Mouse (Mus musculus) right cerebral cortex, postnatal 36 days (tissue): ENCODE measurements around the gene Smc6.

Experiments used
- DNase-seq, 2 experiments: peaks; one replicate each; pipeline ENCODE4 v3.0.0; 2022; ENCODE audit warnings: low spot score in 2 of 2, mixed read lengths in 1 of 2

Smc6 gene

DNA sequence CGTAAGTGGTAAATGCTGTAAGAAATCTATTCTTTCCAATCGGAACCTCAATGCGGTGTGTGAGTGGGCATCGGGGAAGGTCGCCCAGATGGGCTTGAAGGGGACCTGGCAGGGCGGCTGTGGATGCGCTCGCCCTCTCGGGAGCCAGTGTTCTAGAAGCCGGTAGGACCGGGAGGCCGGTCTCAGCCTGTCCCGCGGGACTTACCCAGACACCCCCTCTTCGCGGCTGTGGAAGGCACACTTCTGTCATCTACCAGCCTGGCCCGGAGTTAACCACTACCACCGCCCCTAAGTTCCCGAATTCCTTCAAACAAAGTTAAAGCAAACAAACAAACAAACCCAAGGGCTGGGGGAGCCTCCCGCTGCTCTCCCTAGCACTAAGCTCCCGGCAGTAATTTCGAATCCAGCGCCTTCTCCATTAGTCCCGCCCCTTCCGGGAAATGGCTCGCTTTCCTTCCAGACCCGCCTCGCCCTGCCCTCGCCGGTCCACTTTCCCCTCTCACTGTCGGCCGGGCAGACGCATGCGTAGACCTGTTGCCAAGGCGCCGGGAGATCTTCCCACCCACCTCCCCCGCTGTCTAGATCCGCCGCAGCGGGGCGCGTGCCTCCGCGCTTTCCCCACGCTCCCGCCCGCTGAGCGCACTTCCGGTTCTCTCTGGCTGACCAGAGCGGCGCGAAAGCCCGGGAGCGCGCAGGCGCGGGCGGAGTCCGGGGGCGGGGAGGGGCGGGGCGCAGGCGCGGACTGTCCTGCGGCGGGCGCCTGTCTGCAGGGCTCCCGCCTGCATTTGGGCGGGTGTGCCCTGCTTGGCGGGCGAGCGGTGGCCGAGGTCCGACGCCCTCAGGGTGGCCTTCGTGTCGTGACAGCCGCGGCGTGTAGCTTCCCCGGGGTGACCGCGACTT lies at the start of gene Smc6, which contains the start of gene Gen1:
Smc6 (plus strand) TSS at position 505 of the 900 bp plus-strand sequence.
Gen1 (minus strand) TSS at position 420 of the 900 bp plus-strand sequence.
- DNase-seq = peak; percentile 83 to 87

DNA sequence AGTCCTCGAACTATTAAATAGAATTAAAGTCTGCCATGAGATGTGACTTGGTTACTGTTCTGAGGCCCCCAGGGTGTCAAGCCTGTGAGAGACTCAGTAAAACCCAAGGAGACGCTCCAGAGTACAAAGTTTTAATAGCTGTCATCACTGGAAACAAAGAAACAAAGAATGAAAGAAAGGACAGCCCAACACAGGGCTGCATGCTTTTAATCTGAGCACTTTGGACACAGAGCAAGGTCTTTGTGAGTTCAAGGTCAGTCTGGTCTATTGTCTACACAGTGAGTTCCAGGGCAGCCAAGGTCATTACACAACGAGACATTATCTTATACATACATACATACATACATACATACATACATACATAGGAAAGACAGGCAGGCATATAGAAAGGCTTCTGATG lies 49.2 kb upstream of the Smc6 start:
- no peak for DNase-seq

DNA sequence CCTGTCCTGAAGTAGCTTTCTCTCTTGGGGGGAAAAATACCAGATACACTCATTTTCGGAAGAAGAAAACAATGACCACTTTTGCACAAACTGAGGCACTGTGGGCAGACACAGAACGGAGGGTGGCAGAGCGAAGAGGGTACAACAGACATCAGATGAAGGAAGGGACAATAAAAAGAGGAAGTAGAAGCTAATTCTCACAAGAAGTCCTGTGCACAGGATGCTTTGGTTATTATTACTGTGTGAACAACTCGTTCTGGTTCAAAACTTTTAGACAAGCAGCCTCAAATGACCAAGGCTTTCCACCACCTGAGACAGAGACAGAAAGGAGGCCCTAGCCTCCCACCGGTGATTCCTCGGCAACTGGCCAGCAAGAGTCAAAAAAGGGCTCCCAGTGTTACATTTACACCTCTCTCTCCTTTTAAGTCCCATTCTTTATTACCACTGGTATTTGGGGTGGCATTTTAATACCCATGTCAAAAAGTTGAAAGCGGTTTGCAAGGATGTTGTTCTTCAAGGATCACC lies 47.9 kb upstream of the Smc6 start:
- no peak for DNase-seq

GRCm38 (mm10) chr12:11221524-11222330 lies 44.0 kb upstream of the Smc6 start:
- DNase-seq = no peak

GRCm38 (mm10) chr12:11222566-11222965 lies 43.1 kb upstream of the Smc6 start:
- DNase-seq = no peak

DNA sequence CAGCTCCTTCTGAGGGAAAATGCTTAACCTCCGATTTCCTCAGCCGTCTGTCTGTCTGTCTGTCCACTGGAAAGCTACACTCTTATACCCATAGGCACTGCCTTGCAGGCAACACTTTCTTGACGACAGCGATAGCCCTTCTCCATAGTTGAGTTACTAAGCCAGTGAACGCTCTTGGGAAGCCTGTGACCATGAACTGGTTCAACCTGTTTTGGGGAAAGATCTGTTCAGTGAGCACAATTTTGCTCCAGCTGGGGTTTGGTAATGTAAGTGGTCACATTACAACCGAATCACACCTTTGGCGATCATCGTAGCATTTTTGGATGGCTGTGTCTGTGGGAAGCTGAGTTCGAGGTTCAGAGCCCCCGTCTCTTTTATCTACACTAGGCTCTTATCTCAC lies 42.6 kb upstream of the Smc6 start:
- DNase-seq = no peak

DNA sequence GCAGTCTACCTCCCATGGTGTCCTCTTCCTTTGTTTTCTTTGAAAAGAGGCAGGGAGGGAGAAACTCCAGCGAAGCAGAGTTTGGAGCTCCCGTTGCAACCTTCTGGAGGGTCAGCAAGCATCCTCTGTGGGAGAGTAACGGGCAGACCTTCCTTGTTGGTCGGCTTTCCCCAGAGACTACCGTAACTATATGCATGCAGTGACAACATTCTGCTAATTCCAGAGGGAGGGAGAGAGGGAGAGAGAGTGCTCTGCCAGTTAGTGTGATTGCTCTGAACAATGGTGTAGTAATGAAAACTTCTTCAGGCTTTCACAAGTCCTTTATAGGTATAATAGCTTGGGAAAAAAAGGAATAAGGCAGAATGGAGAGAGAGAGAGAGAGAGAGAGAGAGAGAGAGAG lies 41.0 kb upstream of the Smc6 start:
- DNase-seq = no peak

DNA sequence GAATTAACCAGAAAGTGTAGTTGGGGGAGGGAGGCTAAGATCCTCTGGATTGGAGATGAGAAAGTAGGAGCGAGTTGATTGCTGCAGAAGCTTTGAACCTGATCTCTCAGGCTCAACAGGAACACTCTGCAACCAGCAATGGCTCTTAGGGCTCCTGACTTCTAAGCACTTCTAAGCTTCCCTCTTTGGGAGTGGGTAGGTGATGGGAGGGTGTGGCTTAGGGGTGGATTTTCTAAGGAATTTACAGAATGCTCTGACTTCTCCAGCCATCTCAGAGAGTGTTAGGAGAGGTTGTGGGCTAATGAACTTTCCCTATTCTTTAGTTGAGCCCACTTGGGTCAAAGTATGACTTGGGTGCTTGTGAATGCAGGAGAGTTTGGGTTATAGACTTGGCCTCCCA lies 39.6 kb upstream of the Smc6 start:
- DNase-seq = no peak

DNA sequence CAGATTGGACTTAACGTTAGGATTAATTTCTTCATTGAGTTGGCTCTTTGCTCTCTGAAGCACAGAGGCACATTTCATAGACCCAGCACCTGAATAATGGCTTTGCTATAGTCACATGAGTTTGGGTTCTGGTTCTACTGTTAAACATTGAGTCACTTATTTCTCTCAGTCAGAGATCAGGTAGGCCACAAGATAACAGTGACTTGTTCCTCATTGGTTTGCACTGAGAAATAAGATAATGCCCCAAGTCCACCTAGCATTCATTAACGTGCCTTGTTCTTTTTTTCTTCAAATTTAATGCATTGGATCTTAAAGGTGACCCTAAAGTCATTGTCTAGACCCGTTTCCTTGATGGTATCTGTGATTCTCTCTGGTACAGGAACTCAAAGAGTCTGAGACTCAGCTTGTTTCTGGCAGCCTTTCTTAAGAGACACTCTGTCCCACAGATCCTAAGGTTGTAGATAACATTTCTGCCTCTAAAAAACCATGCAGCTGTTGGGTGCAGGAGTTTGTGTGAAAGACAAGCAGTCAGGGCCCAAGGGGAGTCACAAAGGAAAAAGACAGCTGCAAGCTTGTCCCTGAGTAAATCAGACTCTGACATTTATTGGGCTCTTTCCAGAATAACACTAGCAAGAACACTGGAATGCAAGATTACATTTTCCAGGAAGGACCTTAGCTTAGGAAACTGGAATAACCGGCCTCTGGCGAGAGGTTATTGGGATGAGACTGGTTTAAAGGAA lies 39.0 kb upstream of the Smc6 start:
- no peak for DNase-seq

DNA sequence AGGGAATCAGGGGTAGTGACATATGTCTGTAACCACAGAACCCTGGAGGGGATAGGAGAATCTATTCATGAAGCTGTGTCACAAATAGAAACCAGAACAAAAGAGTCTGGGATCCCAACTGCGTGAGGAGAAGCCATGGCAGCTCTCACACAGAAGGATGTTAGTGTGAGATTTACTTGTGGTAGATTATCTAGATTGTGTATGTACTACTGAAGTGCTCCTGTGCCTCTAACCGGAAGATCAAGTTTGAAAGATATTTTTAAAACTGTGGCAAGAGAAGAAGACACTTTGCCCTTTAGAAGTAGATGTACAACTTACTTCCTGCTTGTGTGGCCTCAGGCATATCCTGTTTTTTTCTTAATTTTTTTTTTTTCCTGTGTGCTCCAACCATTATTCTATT lies 35.4 kb upstream of the Smc6 start:
- no peak for DNase-seq

- no peak for DNase-seq
Observed at GRCm38 (mm10) chr12:11235996-11236395, 29.7 kb upstream of the Smc6 start.

GRCm38 (mm10) chr12:11247460-11247859 lies 18.2 kb upstream of the Smc6 start:
- DNase-seq = no peak

- DNase-seq = no peak
Observed at GRCm38 (mm10) chr12:11250322-11250721, 15.4 kb upstream of the Smc6 start.

DNA sequence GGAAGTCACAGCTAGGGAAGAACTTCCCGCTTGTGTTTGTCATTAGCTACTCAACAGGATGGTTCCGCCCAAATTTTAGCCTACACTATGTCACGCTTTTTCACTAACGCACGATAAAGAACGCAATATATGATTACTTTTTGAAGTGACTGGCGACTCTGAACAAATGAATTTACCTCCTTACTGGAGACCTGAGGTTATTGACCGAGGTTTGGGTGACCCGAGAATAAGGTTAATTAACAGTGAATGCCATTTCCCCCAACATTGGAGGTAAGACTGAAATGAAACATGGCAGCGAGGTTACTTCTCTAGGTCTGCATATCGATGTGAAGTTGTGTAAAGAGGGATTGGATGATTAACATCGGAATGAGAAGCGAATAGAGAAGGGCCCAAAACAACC lies 791 bp upstream of the Smc6 start:
- DNase-seq = no peak

- DNase-seq = peak in 1 of 2 experiments; percentile 13
Observed at GRCm38 (mm10) chr12:11266282-11266985, 748 bp downstream of the Smc6 start.

GRCm38 (mm10) chr12:11267030-11267429 lies 1.3 kb downstream of the Smc6 start:
- no peak for DNase-seq

- no peak for DNase-seq
Observed at GRCm38 (mm10) chr12:11272568-11272967, 6.9 kb downstream of the Smc6 start.

DNA sequence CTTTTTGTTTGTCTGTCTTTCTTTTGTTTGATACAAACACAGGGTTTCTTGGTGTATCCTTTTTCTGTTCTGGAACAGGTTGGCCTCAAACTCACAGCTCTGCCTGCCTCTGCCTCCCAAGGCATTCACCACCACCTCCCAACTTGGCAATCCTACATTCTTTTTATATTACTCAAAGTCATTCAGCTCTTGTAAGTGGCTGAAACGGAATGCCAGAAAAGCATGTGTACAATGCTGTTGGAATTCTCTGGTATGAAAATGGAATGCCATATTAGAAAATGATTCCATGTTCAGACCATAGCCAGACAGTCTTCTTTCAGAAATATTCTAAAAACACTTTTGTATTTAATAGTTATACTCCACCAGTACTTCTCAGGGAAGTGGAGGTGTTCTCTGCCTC lies 7.5 kb downstream of the Smc6 start:
- no peak for DNase-seq

DNA sequence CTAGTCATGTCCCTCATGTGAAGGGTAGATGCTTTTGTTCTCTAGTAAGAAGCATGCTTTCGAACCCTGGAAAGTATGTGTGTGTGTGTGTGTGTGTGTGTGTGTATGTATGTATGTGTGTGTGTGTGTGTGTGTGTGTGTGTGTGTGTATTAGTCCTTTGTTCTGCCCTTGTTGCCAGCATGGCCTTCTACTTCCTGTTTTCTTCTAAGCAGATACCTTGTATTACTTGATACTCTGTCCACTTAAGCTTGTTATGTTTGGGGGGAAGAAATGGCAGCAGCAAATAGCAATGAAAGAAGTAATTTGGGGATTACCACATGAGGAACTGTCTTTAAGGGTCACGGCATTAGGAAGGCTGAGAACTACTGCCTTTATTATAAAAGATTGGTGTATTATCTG lies 10.9 kb downstream of the Smc6 start:
- no peak for DNase-seq

DNA sequence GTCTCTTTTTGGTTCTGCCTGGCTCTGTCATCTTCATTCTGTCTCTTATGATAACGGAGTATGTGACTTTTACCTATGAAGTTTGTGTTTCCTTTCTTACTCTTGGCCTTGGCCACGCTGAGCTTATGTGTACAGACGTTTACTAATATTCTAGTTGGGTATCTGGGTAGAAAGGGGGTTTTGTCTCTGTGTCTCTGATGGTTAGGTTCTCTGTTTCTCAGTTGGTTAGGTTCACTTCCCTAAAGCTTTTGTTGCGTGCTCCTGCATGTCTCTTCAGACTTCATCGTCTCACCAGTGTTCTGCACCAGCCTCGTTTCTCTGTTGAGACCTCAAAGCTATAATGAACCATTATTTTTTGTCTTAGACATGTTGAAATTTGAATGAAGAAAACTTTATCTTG lies 11.5 kb downstream of the Smc6 start:
- no peak for DNase-seq

DNA sequence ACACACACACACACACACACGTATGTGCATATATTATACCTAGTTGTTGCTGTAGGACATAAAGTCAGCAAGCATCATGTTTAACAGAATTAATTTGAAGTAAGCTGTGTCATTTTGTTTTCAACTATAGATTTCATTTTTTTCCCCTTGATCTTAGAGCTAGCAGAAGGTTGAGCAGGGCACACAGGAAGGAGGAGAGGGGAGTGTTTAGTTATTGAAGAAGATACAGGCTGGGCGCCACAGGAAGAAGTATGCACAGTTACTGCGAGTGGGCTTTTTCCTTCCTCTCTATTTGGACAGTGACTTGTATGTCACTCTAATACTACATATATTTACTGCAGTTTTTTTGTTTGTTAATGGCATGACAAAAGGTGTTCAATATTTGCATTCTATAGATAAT lies 14.2 kb downstream of the Smc6 start:
- no peak for DNase-seq
